Mouse (Mus musculus): ENCODE data around the gene Zmynd11.
A peak's percentile ranks its signal among the peaks of the same experiment; 100 is the strongest.

The Zmynd11 gene

GRCm38 (mm10) chr13:9653018-9653417, 112.1 kb downstream of the Zmynd11 start:
- Histone ChIP-seq H3K27me3 (ENCODE audit: control insufficient read depth, insufficient read depth, low read length, poor library complexity, severe bottlenecking) (no peaks in the 10 kb centered on the region), H3K36me3 (ENCODE audit: control insufficient read depth, insufficient read depth, low read length, poor library complexity, severe bottlenecking) (no peaks in the 10 kb centered on the region)
- DNase-seq (ENCODE audit: low read depth, low spot score) = no peak

- DNase-seq (ENCODE audit: low read depth, low spot score) = no peak
- Histone ChIP-seq H3K36me3 (ENCODE audit: control insufficient read depth, insufficient read depth, low read length, poor library complexity, severe bottlenecking) (no peaks in the 10 kb centered on the region), H3K27me3 (ENCODE audit: control insufficient read depth, insufficient read depth, low read length, poor library complexity, severe bottlenecking) (no peaks in the 10 kb centered on the region)
Measured at GRCm38 (mm10) chr13:9650580-9650979, 114.5 kb downstream of the Zmynd11 start.

- no peaks in the 10 kb centered on the region for H3K36me3 ChIP-seq (ENCODE audit: control insufficient read depth, insufficient read depth, low read length, poor library complexity, severe bottlenecking)
- H3K27me3 ChIP-seq (ENCODE audit: control insufficient read depth, insufficient read depth, low read length, poor library complexity, severe bottlenecking) = no peaks in the 10 kb centered on the region
- no peak for DNase-seq (ENCODE audit: low read depth, low spot score)
Measured at GRCm38 (mm10) chr13:9649894-9650293, 115.2 kb downstream of the Zmynd11 start.

- no peaks in the 10 kb centered on the region for H3K36me3 ChIP-seq (ENCODE audit: control insufficient read depth, insufficient read depth, low read length, poor library complexity, severe bottlenecking)
- DNase-seq (ENCODE audit: low read depth, low spot score) = no peak
- no peaks in the 10 kb centered on the region for H3K27me3 ChIP-seq (ENCODE audit: control insufficient read depth, insufficient read depth, low read length, poor library complexity, severe bottlenecking)
Measured at GRCm38 (mm10) chr13:9648716-9649115, 116.4 kb downstream of the Zmynd11 start.

- Histone ChIP-seq H3K36me3 (ENCODE audit: control insufficient read depth, insufficient read depth, low read length, poor library complexity, severe bottlenecking) (no peaks in the 10 kb centered on the region; the same call in 1 of the 2 replicates), H3K27me3 (ENCODE audit: control insufficient read depth, insufficient read depth, low read length, poor library complexity, severe bottlenecking) (no peaks in the 10 kb centered on the region)
- peak; percentile 3 for DNase-seq (ENCODE audit: low read depth, low spot score)
Measured at GRCm38 (mm10) chr13:9637949-9638348, 127.2 kb downstream of the Zmynd11 start.

- no peaks in the 10 kb centered on the region for H3K27me3 ChIP-seq (ENCODE audit: control insufficient read depth, insufficient read depth, low read length, poor library complexity, severe bottlenecking)
- DNase-seq (ENCODE audit: low read depth, low spot score) = peak; percentile 50
- H3K36me3 ChIP-seq (ENCODE audit: control insufficient read depth, insufficient read depth, low read length, poor library complexity, severe bottlenecking) = no peaks in the 10 kb centered on the region
Measured at GRCm38 (mm10) chr13:9636505-9636904, 128.6 kb downstream of the Zmynd11 start.

- no peak for DNase-seq (ENCODE audit: low read depth, low spot score)
- no peaks in the 10 kb centered on the region for H3K27me3 ChIP-seq (ENCODE audit: control insufficient read depth, insufficient read depth, low read length, poor library complexity, severe bottlenecking)
- H3K36me3 ChIP-seq (ENCODE audit: control insufficient read depth, insufficient read depth, low read length, poor library complexity, severe bottlenecking) = no peaks in the 10 kb centered on the region
Measured at GRCm38 (mm10) chr13:9635951-9636350, 129.2 kb downstream of the Zmynd11 start.
